Mouse (Mus musculus) liver, embryonic 14.5 days (tissue): ENCODE measurements around the gene Msn. TPM values are rescaled to one million over a fixed set of nuclear protein-coding genes. Genes with fewer than 3 reads are reported as not detected.

Experiments
- ATAC-seq: fragments of 200-750 bp; cut with Nextera tagmentation; 2 replicates; pipeline ENCODE4 v1.8.0; 2017; ENCODE audit warnings: moderate number of reproducible peaks, mild to moderate bottlenecking, moderate library complexity; ENCODE audit not compliant: insufficient read depth
- DNase-seq, 3 experiments: peaks; one replicate each; pipeline ENCODE4 v3.0.0-alpha.2; 2012 to 2013; ENCODE audit warnings: low read depth in 3 of 3, low spot score in 3 of 3
- H3K27ac ChIP-seq: fragments of 300-500 bp; sonication (generic); 2 replicates; pipeline ENCODE4 v1.5.1; 2014; ENCODE audit warnings: moderate library complexity, mild to moderate bottlenecking, control low read depth, inconsistent platforms
- H3K27me3 ChIP-seq: fragments of 300-500 bp; sonication (generic); 2 replicates; pipeline ENCODE4 v1.6.1; 2014; ENCODE audit warnings: mild to moderate bottlenecking, low read length, moderate library complexity; ENCODE audit not compliant: control insufficient read depth, insufficient read depth
- H3K36me3 ChIP-seq: fragments of 300-500 bp; sonication (generic); replicated peaks from 2 replicates; pipeline ENCODE4 v1.6.1; 2014; ENCODE audit warnings: low read depth; ENCODE audit not compliant: control insufficient read depth, insufficient read depth
- H3K4me1 ChIP-seq, 2 experiments: fragments of 200-500 bp in 1 of 2; fragments of 300-500 bp in 1 of 2; sonication (generic) in 1 of 2; replicated peaks; 2 replicates each; pipeline ENCODE4 v1.6.1; 2012 to 2014; ENCODE audit warnings: antibody characterized with exemption in 1 of 2, inconsistent platforms in 1 of 2, low read length in 1 of 2; ENCODE audit not compliant: control insufficient read depth in 2 of 2, insufficient read depth in 2 of 2
- H3K4me2 ChIP-seq: fragments of 300-500 bp; sonication (generic); 2 replicates; pipeline ENCODE4 v1.6.1; 2014; ENCODE audit warnings: low read depth, mild to moderate bottlenecking, control low read depth, moderate library complexity
- H3K4me3 ChIP-seq, 2 experiments: fragments of 200-500 bp in 1 of 2; fragments of 300-500 bp in 1 of 2; sonication (generic) in 1 of 2; 2 replicates each; pipeline ENCODE4 v1.5.1; 2012 to 2014; ENCODE audit warnings: low read depth in 2 of 2, low read length in 2 of 2, mild to moderate bottlenecking in 2 of 2, control low read depth in 1 of 2, inconsistent platforms in 1 of 2, moderate library complexity in 1 of 2; ENCODE audit not compliant: insufficient read depth in 1 of 2
- H3K9ac ChIP-seq: fragments of 300-500 bp; sonication (generic); replicated peaks from 2 replicates; pipeline ENCODE4 v1.6.1; 2014; ENCODE audit warnings: mild to moderate bottlenecking, control low read depth, moderate library complexity
- H3K9me3 ChIP-seq: fragments of 300-500 bp; sonication (generic); 2 replicates; pipeline ENCODE4 v1.6.1; 2016; ENCODE audit warnings: low read length, mixed read lengths; ENCODE audit not compliant: control insufficient read depth
- CTCF ChIP-seq: IDR thresholded peaks from 2 replicates; pipeline ENCODE4 v1.5.1; 2016; ENCODE audit warnings: antibody characterized with exemption, low read depth, control low read depth
- EP300 ChIP-seq: IDR thresholded peaks from 2 replicates; pipeline ENCODE4 v1.6.1; 2016; ENCODE audit warnings: antibody characterized with exemption, low read depth
- WGBS: fragments of 180-500 bp; shearing (Covaris S2); extraction: QIAGEN DNeasy Blood & Tissue Kit; methylation state at CpG from one replicate; pipeline ENCODE4 v1.1.7; 2014; ENCODE audit not compliant: insufficient replicate concordance; 5-methylcytosine and 5-hydroxymethylcytosine counted together
- polyA plus RNA-seq, 2 experiments: library from polyadenylated mRNA; depleted of rRNA in 1 of 2; stranded (reverse) in 1 of 2; unstranded in 1 of 2; fragments of >200 nt; fragmentation: Nextera tagmentation in 1 of 2; extraction: Ambion mirVana in 1 of 2; gene quantifications; 2 replicates each; pipeline versions ENCODE4 v1.2.1 to v1.2.3; 2012 to 2014

Msn gene
- polyA plus RNA-seq, 2 experiments, result 32.4 to 53.3 TPM

- H3K36me3 ChIP-seq, result no peaks in the 10 kb centered on the region
- no peaks in the 10 kb centered on the region for H3K27me3 ChIP-seq
- no peak for ATAC-seq
- TF ChIP-seq EP300 (no peak), CTCF (no peak)
- H3K9me3 ChIP-seq, result no peaks in the 10 kb centered on the region
- H3K4me2 ChIP-seq, result no peak overlapping the region
- DNase-seq, result no peak
- no peak overlapping the region for H3K27ac ChIP-seq
- no peak overlapping the region for H3K4me3 ChIP-seq
- no peaks in the 10 kb centered on the region for H3K4me1 ChIP-seq
- no peak overlapping the region for H3K9ac ChIP-seq
- WGBS, result 28% methylated on average over 1 of the region's 1 CpGs
These were observed 111.0 kb downstream of the Msn start for GRCm38 (mm10) chrX:96206872-96207271.

DNA sequence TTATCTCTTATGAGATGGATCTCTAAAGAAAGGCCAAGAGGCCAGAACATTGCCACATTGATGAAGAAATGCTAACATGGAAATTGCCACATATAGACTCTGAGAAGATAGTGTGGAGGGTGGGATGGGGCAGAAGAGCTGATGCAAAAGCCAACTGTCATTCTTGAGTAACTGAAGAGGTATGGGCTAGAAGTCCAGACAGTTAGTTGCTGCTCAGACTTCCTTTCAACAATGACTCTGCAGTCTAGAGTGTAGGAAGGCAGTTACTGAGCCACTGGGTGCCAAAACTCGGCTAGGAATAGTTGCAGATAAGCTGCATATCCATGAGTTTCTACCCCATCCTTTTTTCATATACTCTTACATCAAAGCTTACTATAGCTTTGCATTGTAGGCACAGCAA, 122.2 kb downstream of the Msn start:
- H3K4me3 ChIP-seq, result no peak overlapping the region
- H3K36me3 ChIP-seq, result no peaks in the 10 kb centered on the region
- DNase-seq (peak in 1 of 3 experiments; percentile 3), ATAC-seq (no peak)
- no peak overlapping the region for H3K4me2 ChIP-seq
- no peak overlapping the region for H3K27ac ChIP-seq
- no peaks in the 10 kb centered on the region for H3K9me3 ChIP-seq
- 26% methylated on average over 1 of the region's 1 CpGs for WGBS
- no peaks in the 10 kb centered on the region for H3K4me1 ChIP-seq
- TF ChIP-seq CTCF (no peak), EP300 (0 out of 2 replicates have a peak, but pooled peaks have one; percentile 21)
- no peak overlapping the region for H3K9ac ChIP-seq
- no peaks in the 10 kb centered on the region for H3K27me3 ChIP-seq

Other genes starting within 250 kb of the Msn start
- 9.2 and 13.3 TPM in 2 replicates for gene Las1l, start 139.1 kb upstream of the Msn start, polyA plus RNA-seq (2012; rRNA removed)
- gene Las1l, start 139.1 kb upstream of the Msn start, polyA plus RNA-seq (2014; fragmentation: Nextera tagmentation; extraction: Ambion mirVana), result 18.5 and 20.1 TPM in 2 replicates
- gene Vsig4, start 197.4 kb downstream of the Msn start, polyA plus RNA-seq (2012; rRNA removed), result 0.16 and 0.27 TPM in 2 replicates
- 0.46 and 1.0 TPM in 2 replicates for gene Vsig4, start 197.4 kb downstream of the Msn start, polyA plus RNA-seq (2014; fragmentation: Nextera tagmentation; extraction: Ambion mirVana)